Comparison of ENCODE assay signal across 8 mouse cellular contexts in genomic region chr15:103382795-103383406, GRCm38 (mm10). TPM values are rescaled to one million over a fixed set of nuclear protein-coding genes. Genes with fewer than 3 reads are reported as not detected.
DNase-seq lines count a peak whose midpoint lies in the region; ATAC-seq and TF ChIP-seq lines count a peak whose summit lies in the region.

No protein-coding gene starts in this region.

- H3K4me1 ChIP-seq in intestine, embryonic 16.5 days (ENCODE audit: control insufficient read depth, insufficient read depth, low read length), result peaks cover 12% of the 10 kb centered on the region
- H3K4me1 ChIP-seq in lung, adult 2 months (ENCODE audit: control insufficient read depth, insufficient read depth, low read length), result peaks cover 21% of the 10 kb centered on the region
- H3K4me1 ChIP-seq in hindbrain, embryonic 16.5 days (ENCODE audit: control insufficient read depth, insufficient read depth, low read depth, low read length), result no peaks in the 10 kb centered on the region; the same call in 1 of the 2 replicates
- H3K4me1 ChIP-seq in midbrain, embryonic 11.5 days (ENCODE audit: control insufficient read depth, insufficient read depth, low read length), result peaks cover 2% of the 10 kb centered on the region; the same call in 1 of the 2 replicates

- no peak for TF ChIP-seq CTCF in gastrocnemius, adult 2 months (IDR thresholded peaks at IDR 0.05)
- no peak for TF ChIP-seq CTCF in lung, adult 2 months (IDR thresholded peaks at IDR 0.05; ENCODE audit: insufficient read depth, low read length)

- no peak overlapping the region for H3K4me2 ChIP-seq in intestine, embryonic 16.5 days (ENCODE audit: low read depth, low read length)
- no peak overlapping the region for H3K4me2 ChIP-seq in hindbrain, embryonic 16.5 days (ENCODE audit: low read length)
- no peak overlapping the region for H3K4me2 ChIP-seq in midbrain, embryonic 11.5 days

- no peak for TF ChIP-seq POLR2A in lung, adult 2 months (IDR thresholded peaks at IDR 0.05; ENCODE audit: borderline replicate concordance, extremely low read depth, low read depth, low read length)

- H3K4me3 ChIP-seq in gastrocnemius, adult 2 months, result no peak overlapping the region; the same call in 1 of the 2 replicates
- no peak overlapping the region for H3K4me3 ChIP-seq in intestine, embryonic 16.5 days (ENCODE audit: low read length)
- H3K4me3 ChIP-seq in lung, adult 2 months (replicated peaks; ENCODE audit: extremely low read depth, low read depth, low read length), result peak overlapping the region; percentile 29
- H3K4me3 ChIP-seq in hindbrain, embryonic 16.5 days (ENCODE audit: low read length), result no peak overlapping the region
- no peak overlapping the region for H3K4me3 ChIP-seq in midbrain, embryonic 11.5 days (ENCODE audit: low read depth, low read length)

- H3K9ac ChIP-seq in intestine, embryonic 16.5 days (ENCODE audit: low read depth, low read length), result no peak overlapping the region
- no peak overlapping the region for H3K9ac ChIP-seq in hindbrain, embryonic 16.5 days (ENCODE audit: low read depth, low read length)
- H3K9ac ChIP-seq in midbrain, embryonic 11.5 days (ENCODE audit: low read length), result no peak overlapping the region

- DNase-seq in adrenal gland, postnatal 10 days, result peak; percentile 74
- DNase-seq in gastrocnemius, adult 2 months, result peak; percentile 67
- DNase-seq in lung, adult 2 months, result peak; percentile 56
- DNase-seq in B cell, adult 2 months, result no peak
- no peak for DNase-seq in cerebellum, adult 9-10 months
- no peak for DNase-seq in midbrain, embryonic 11.5 days (ENCODE audit: low spot score, missing footprints)

- H3K36me3 ChIP-seq in intestine, embryonic 16.5 days (ENCODE audit: control insufficient read depth, insufficient read depth, low read length), result no peaks in the 10 kb centered on the region
- no peaks in the 10 kb centered on the region for H3K36me3 ChIP-seq in hindbrain, embryonic 16.5 days (ENCODE audit: control insufficient read depth, insufficient read depth, low read length)
- H3K36me3 ChIP-seq in midbrain, embryonic 11.5 days (ENCODE audit: control insufficient read depth, insufficient read depth, low read length), result no peaks in the 10 kb centered on the region

- peak; percentile 56 for ATAC-seq in intestine, embryonic 16.5 days
- ATAC-seq in hindbrain, embryonic 16.5 days, result no peak
- ATAC-seq in midbrain, embryonic 11.5 days (ENCODE audit: low FRiP score), result no peak

- intact Hi-C loops in gastrocnemius, adult 2 months (cut with DNase I), result no loop called here

- no peaks in the 10 kb centered on the region for H3K9me3 ChIP-seq in intestine, embryonic 16.5 days (ENCODE audit: control insufficient read depth, low read length)
- H3K9me3 ChIP-seq in hindbrain, embryonic 16.5 days (ENCODE audit: control insufficient read depth, low read length), result no peaks in the 10 kb centered on the region
- no peaks in the 10 kb centered on the region for H3K9me3 ChIP-seq in midbrain, embryonic 11.5 days (ENCODE audit: control insufficient read depth, low read length)

- H3K27me3 ChIP-seq in intestine, embryonic 16.5 days (replicated peaks; ENCODE audit: control insufficient read depth, insufficient read depth, low read length), result no peaks in the 10 kb centered on the region
- no peaks in the 10 kb centered on the region for H3K27me3 ChIP-seq in hindbrain, embryonic 16.5 days (replicated peaks; ENCODE audit: control insufficient read depth, insufficient read depth, low read length)
- no peaks in the 10 kb centered on the region for H3K27me3 ChIP-seq in midbrain, embryonic 11.5 days (ENCODE audit: control insufficient read depth, insufficient read depth, low read length)

- peak overlapping the region; percentile 78 for H3K27ac ChIP-seq in gastrocnemius, adult 2 months
- H3K27ac ChIP-seq in intestine, embryonic 16.5 days (ENCODE audit: low read length), result peak overlapping the region; percentile 47; the same call in 1 of the 2 replicates
- H3K27ac ChIP-seq in hindbrain, embryonic 16.5 days (ENCODE audit: low read depth, low read length), result no peak overlapping the region
- no peak overlapping the region for H3K27ac ChIP-seq in midbrain, embryonic 11.5 days (ENCODE audit: low read depth, low read length)

- WGBS in intestine, embryonic 16.5 days, result 28% methylated on average over 5 of the region's 5 CpGs
- 23% methylated on average over 5 of the region's 5 CpGs for WGBS in lung, adult 2 months
- WGBS in hindbrain, embryonic 16.5 days, result 31% methylated on average over 5 of the region's 5 CpGs
- 37% methylated on average over 5 of the region's 5 CpGs for WGBS in midbrain, embryonic 11.5 days

RNA-seq across cellular contexts. Expression of gene Itga5, which starts 16.3 kb away (rescaled TPM):
- 10 to 100 TPM; 38.0 to 38.2 TPM for total RNA-seq in adrenal gland, postnatal 10 days (2021)
- 1 to 10 TPM; 5.0 to 10.0 TPM for total RNA-seq in gastrocnemius, adult 2 months (2021)
- polyA plus RNA-seq in intestine, embryonic 16.5 days (2015; fragmentation: Nextera tagmentation; extraction: Ambion mirVana), result 40.3 and 43.0 TPM in 2 replicates
- polyA plus RNA-seq in lung, adult 2 months (2012; rRNA removed), result 34.3 and 35.9 TPM in 2 replicates
- polyA plus RNA-seq in hindbrain, embryonic 16.5 days (2015; fragmentation: Nextera tagmentation; extraction: Ambion mirVana), result 6.3 and 8.6 TPM in 2 replicates
- polyA plus RNA-seq in midbrain, embryonic 11.5 days (2014; fragmentation: Nextera tagmentation; extraction: Ambion mirVana), result 15.9 and 18.1 TPM in 2 replicates

RNA-seq across cellular contexts. Expression of gene Zfp385a, which starts 43.0 kb away (rescaled TPM):
- 10 to 100 TPM; 20.1 to 24.2 TPM for total RNA-seq in adrenal gland, postnatal 10 days (2021)
- total RNA-seq in gastrocnemius, adult 2 months (2021), result 10 to 100 TPM in 1 of 2 experiments, 1 to 10 TPM in 1; 8.0 to 13.0 TPM
- 3.6 and 4.1 TPM in 2 replicates for polyA plus RNA-seq in intestine, embryonic 16.5 days (2015; fragmentation: Nextera tagmentation; extraction: Ambion mirVana)
- polyA plus RNA-seq in lung, adult 2 months (2012; rRNA removed), result 9.9 and 11.7 TPM in 2 replicates
- polyA plus RNA-seq in hindbrain, embryonic 16.5 days (2015; fragmentation: Nextera tagmentation; extraction: Ambion mirVana), result 20.1 and 24.7 TPM in 2 replicates
- 19.4 and 24.3 TPM in 2 replicates for polyA plus RNA-seq in midbrain, embryonic 11.5 days (2014; fragmentation: Nextera tagmentation; extraction: Ambion mirVana)

RNA-seq across cellular contexts. Expression of gene Gtsf1, which starts 47.4 kb away (rescaled TPM):
- not detected for total RNA-seq in adrenal gland, postnatal 10 days (2021)
- total RNA-seq in gastrocnemius, adult 2 months (2021), result not detected
- not detected in 2 replicates for polyA plus RNA-seq in intestine, embryonic 16.5 days (2015; fragmentation: Nextera tagmentation; extraction: Ambion mirVana)
- polyA plus RNA-seq in lung, adult 2 months (2012; rRNA removed), result not detected in 2 replicates
- polyA plus RNA-seq in hindbrain, embryonic 16.5 days (2015; fragmentation: Nextera tagmentation; extraction: Ambion mirVana), result 0.31 TPM in 1 of 2 replicates, not detected in the other
- polyA plus RNA-seq in midbrain, embryonic 11.5 days (2014; fragmentation: Nextera tagmentation; extraction: Ambion mirVana), result not detected in 2 replicates

Comparison
In these comparisons a context has a peak if more than half of its experiments do, and no peak if none do; other contexts are left out.
1. DNase-seq: peak in adrenal gland, postnatal 10 days (single experiment), gastrocnemius, adult 2 months (single experiment) and lung, adult 2 months (single experiment); none in B cell, adult 2 months (0 of 2), cerebellum, adult 9-10 months (single experiment) and midbrain, embryonic 11.5 days (single experiment).
2. H3K27ac ChIP-seq: peak in gastrocnemius, adult 2 months (single experiment) and intestine, embryonic 16.5 days (single experiment); none in hindbrain, embryonic 16.5 days (single experiment) and midbrain, embryonic 11.5 days (single experiment).